Mouse (Mus musculus): ENCODE results near the gene Qtrt1. TPM values are rescaled to one million over a fixed set of nuclear protein-coding genes. Genes with fewer than 3 reads are reported as not detected.

Gene Qtrt1
- polyA plus RNA-seq, 1 experiment from 2014 or later, result 23.0 TPM

DNA sequence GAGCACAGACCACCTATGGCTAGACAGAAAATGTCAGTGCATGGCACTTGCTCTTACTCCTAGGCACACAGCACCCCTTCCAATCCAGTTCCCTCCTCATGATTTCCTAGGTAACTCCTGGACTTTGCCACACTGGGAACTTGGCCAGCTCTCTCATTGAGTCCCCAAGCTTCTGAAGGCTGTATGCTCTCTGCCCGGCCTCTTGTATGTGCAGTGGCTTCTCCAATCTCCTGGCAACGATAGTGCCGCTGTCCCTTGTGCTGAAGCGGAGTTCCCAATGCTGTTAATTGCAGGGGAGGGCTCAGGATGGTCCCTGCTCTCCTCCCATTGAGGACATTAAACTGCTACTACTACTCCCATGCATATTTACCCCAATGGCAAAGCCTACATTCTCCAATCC lies 3.7 kb upstream of the Qtrt1 start:
- no peak; the same call in 1 of the 2 replicates for ATAC-seq (replicated peaks; ENCODE audit: extremely low read depth, insufficient read depth, low FRiP score)
- 7% methylated on average over 4 of the region's 4 CpGs for WGBS
- Histone ChIP-seq H3K27ac (ENCODE audit: low read length) (no peak overlapping the region), H3K9me3 (replicated peaks; ENCODE audit: control insufficient read depth, low read length) (no peaks in the 10 kb centered on the region), H3K36me3 (ENCODE audit: control insufficient read depth, insufficient read depth) (peaks cover 40% of the 10 kb centered on the region), H3K4me1 (ENCODE audit: control insufficient read depth, insufficient read depth, low read length) (peaks cover 12% of the 10 kb centered on the region), H3K27me3 (ENCODE audit: control insufficient read depth, insufficient read depth, low read length) (no peaks in the 10 kb centered on the region), H3K4me3 (ENCODE audit: low read length) (no peak overlapping the region), H3K4me2 (ENCODE audit: low read depth, low read length) (no peak overlapping the region), H3K9ac (ENCODE audit: low read length) (no peak overlapping the region)

DNA sequence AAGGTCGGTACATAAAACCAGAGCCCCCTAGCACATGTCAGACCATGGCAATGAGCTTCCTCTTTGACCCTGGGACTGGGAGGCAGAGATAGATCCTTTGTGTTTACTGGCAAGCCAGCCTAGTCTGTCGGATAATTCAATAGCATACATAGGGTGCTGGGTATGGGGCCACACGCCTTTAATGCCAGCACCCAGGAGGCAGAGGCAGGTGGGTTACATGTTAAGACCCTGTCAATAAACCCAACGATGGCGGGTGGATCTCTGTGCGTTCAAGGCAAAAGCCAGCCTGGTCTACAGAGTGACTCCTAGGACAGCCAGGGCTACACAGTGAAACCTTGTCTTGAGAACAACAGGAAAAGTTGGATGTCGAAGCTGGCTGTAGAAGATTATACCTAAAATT lies 3.0 kb upstream of the Qtrt1 start:
- no peak overlapping the region for H3K4me3 ChIP-seq (ENCODE audit: low read length)
- 68% methylated on average over 7 of the region's 7 CpGs for WGBS
- no peak for ATAC-seq (replicated peaks; ENCODE audit: extremely low read depth, insufficient read depth, low FRiP score)

DNA sequence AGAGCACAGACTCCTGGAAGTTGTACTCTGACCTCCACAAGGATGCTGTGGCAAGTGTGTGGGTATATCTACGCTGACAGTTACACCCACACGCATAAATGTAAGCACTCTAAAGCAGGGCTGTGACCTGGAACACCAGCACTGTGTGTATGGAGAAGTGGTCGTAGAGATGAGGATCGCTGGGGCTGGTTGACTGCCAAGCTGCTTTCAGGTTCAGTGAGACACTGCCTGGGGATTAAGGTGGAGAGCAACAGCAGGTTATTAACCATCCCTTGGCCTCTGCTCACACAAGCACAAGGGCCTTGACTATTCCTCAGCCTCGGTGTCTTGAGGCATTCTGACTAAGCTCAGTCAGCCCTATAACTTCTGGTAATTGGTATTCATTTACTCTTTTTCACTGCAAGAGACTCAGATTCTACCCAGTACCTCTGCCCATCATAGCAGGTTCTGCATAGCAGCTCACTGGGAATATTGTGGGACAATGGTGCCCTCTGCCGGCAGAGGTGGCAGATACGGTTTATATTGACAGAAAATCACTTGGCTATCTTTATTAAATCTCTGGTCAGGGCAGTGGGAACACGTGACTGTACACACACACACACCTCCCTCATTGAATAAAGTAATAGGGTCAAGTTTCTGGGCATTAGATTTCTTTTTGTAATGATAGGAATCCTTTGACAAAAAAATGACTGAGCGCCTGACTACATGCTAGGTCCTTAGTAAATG lies 1.9 kb upstream of the Qtrt1 start:
- no peak for ATAC-seq (replicated peaks; ENCODE audit: extremely low read depth, insufficient read depth, low FRiP score)
- 31% methylated on average over 9 of the region's 9 CpGs for WGBS
- Histone ChIP-seq H3K9ac (ENCODE audit: low read length) (no peak overlapping the region), H3K36me3 (ENCODE audit: control insufficient read depth, insufficient read depth) (peaks cover 24% of the 10 kb centered on the region), H3K4me2 (ENCODE audit: low read depth, low read length) (no peak overlapping the region), H3K27me3 (ENCODE audit: control insufficient read depth, insufficient read depth, low read length) (no peaks in the 10 kb centered on the region), H3K4me1 (ENCODE audit: control insufficient read depth, insufficient read depth, low read length) (peaks cover 7% of the 10 kb centered on the region), H3K4me3 (ENCODE audit: low read length) (no peak overlapping the region), H3K9me3 (replicated peaks; ENCODE audit: control insufficient read depth, low read length) (no peaks in the 10 kb centered on the region), H3K27ac (ENCODE audit: low read length) (no peak overlapping the region)

More for the DNA sequence above, 3.0 kb upstream of the Qtrt1 start:
- Histone ChIP-seq H3K4me2 (ENCODE audit: low read depth, low read length) (no peak overlapping the region), H3K36me3 (ENCODE audit: control insufficient read depth, insufficient read depth) (peaks cover 35% of the 10 kb centered on the region), H3K27ac (ENCODE audit: low read length) (no peak overlapping the region), H3K9ac (ENCODE audit: low read length) (no peak overlapping the region), H3K27me3 (ENCODE audit: control insufficient read depth, insufficient read depth, low read length) (no peaks in the 10 kb centered on the region), H3K4me1 (ENCODE audit: control insufficient read depth, insufficient read depth, low read length) (peaks cover 7% of the 10 kb centered on the region), H3K9me3 (replicated peaks; ENCODE audit: control insufficient read depth, low read length) (no peaks in the 10 kb centered on the region)

DNA sequence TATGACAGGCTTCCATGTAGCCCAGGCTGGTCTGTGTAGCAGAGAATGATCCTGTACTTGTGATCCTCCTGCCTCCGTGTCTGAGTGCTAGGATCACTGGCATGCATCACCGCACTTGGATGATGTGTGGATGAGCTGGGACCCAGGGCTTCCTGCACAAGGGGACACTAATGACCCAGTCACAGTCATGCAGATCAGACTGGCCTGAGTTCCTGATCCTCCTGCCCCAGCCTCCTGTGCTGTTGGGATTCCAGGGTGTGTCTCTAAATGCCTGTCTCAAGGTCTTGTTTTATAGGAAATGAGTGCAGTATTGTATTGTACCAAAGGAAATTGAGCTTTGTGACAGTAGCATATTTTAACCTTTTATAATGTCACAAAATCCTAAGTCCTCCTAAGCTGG lies 6.2 kb downstream of the Qtrt1 start:
- Histone ChIP-seq H3K27me3 (ENCODE audit: control insufficient read depth, insufficient read depth, low read length) (no peaks in the 10 kb centered on the region), H3K27ac (ENCODE audit: low read length) (no peak overlapping the region), H3K36me3 (ENCODE audit: control insufficient read depth, insufficient read depth) (peaks cover 21% of the 10 kb centered on the region; the same call in 1 of the 2 replicates), H3K9ac (ENCODE audit: low read length) (no peak overlapping the region), H3K4me3 (ENCODE audit: low read length) (no peak overlapping the region), H3K9me3 (replicated peaks; ENCODE audit: control insufficient read depth, low read length) (no peaks in the 10 kb centered on the region), H3K4me1 (ENCODE audit: control insufficient read depth, insufficient read depth, low read length) (no peaks in the 10 kb centered on the region), H3K4me2 (ENCODE audit: low read depth, low read length) (no peak overlapping the region)
- WGBS, result 94% methylated on average over 2 of the region's 2 CpGs
- ATAC-seq (replicated peaks; ENCODE audit: extremely low read depth, insufficient read depth, low FRiP score), result no peak

DNA sequence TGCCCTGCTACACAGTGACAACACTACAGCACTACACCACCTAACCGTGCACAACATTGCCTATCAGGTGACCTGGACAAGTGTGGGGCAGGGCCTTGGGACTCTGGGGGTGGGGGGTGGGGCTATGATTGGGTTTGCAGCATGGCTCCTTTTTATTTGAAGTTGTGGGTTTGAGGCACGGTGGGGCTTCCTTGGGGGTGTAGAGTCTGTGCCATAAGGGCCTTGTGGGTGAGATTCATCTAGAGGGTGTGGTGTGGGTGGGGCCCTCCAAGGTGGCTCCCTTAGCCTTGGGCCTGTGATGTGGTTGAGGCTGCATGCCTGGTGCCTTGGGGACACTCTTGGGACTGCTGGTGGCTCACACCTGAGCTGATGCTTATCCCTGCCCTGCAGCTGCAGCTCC lies 8.0 kb downstream of the Qtrt1 start:
- 65% methylated on average over 2 of the region's 2 CpGs for WGBS
- H3K4me3 ChIP-seq (ENCODE audit: low read length), result no peak overlapping the region
- H3K4me1 ChIP-seq (ENCODE audit: control insufficient read depth, insufficient read depth, low read length), result peaks cover 3% of the 10 kb centered on the region
- H3K36me3 ChIP-seq (ENCODE audit: control insufficient read depth, insufficient read depth), result peaks cover 21% of the 10 kb centered on the region; the same call in 1 of the 2 replicates
- H3K9me3 ChIP-seq (replicated peaks; ENCODE audit: control insufficient read depth, low read length), result no peaks in the 10 kb centered on the region
- no peak overlapping the region for H3K9ac ChIP-seq (ENCODE audit: low read length)
- H3K4me2 ChIP-seq (ENCODE audit: low read depth, low read length), result no peak overlapping the region
- ATAC-seq (replicated peaks; ENCODE audit: extremely low read depth, insufficient read depth, low FRiP score), result no peak
- H3K27ac ChIP-seq (ENCODE audit: low read length), result no peak overlapping the region
- no peaks in the 10 kb centered on the region for H3K27me3 ChIP-seq (ENCODE audit: control insufficient read depth, insufficient read depth, low read length)

DNA sequence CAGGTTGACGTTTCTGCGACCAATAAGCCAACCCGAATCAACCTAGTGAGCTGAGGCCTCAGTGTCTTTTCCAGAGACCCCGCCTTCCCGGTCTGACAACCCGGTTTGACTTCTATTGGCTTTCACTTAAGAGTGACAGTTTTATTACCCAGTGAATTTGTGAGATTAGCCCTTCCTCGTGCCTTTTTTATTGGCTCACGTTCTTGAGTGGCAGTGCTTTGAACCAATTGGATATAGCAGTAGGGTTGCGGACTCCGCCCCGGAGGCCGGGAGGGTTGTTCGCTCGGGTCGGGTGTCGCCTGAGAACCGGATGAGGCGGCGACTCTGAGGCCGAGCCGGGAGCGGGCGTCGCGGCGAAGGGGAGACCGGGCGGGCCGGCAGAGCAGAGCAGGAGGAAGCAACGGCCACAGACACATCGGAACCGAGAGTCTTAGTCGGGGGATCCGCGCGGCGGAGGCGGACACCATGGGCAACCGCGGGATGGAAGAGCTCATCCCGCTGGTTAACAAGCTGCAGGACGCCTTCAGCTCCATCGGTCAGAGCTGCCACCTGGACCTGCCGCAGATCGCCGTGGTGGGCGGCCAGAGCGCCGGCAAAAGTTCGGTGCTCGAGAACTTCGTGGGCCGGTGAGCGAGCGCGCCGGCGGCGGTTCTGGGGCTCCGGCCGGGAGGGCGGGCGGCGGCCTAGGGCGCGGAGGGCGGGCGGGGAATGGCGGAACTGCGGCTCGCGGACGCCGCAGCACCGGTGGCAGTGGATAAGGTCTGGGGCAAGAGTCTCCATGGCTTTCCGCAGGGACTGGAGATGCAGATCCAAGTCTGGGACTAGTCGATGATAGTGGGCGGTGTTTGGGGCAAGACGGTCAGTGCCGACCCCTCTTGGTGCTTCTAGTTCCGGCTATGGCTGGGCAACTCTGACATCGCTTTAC lies 13.3 kb downstream of the Qtrt1 start, which contains the start of gene Dnm2:
Gene Dnm2, plus strand, starts transcription at position 278 of the 925 bp plus-strand sequence.
- peak within 1 kb of the TSS; percentile 83 for H3K9ac ChIP-seq (ENCODE audit: low read length)
- H3K27ac ChIP-seq (ENCODE audit: low read length), result peak within 1 kb of the TSS; percentile 82
- no peaks in the 10 kb centered on the region for H3K27me3 ChIP-seq (ENCODE audit: control insufficient read depth, insufficient read depth, low read length)
- ATAC-seq (replicated peaks; ENCODE audit: extremely low read depth, insufficient read depth, low FRiP score), result peak; percentile 95
- peaks cover 35% of the 10 kb centered on the region for H3K4me1 ChIP-seq (ENCODE audit: control insufficient read depth, insufficient read depth, low read length)
- H3K9me3 ChIP-seq (replicated peaks; ENCODE audit: control insufficient read depth, low read length), result no peaks in the 10 kb centered on the region
- WGBS, result under 1% methylated on average over 81 of the region's 82 CpGs
- H3K4me2 ChIP-seq (ENCODE audit: low read depth, low read length), result peak within 1 kb of the TSS; percentile 92
- peak within 1 kb of the TSS; percentile 72 for H3K4me3 ChIP-seq (ENCODE audit: low read length)
- peaks cover 9% of the 10 kb centered on the region; the same call in 1 of the 2 replicates for H3K36me3 ChIP-seq (ENCODE audit: control insufficient read depth, insufficient read depth)

DNA sequence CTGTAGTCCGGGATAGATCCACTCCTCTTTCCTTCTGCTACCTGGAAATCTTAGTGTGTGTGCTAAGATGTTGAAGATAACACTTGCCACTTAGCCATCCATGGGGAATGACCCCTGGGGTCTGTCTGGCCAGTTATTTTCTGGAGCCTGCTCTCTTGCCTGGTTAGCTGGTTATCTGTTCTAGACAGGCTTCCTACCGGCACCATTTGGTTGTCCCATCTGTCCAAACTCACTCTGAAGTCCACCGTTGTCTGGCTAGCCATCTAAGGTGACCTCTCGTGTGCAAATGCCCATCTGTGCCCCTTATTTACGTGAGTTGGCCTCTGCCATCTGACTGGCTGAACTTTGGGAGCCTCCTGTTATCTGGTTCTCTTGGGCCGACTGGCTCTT lies 13.9 kb downstream of the Qtrt1 start:
- H3K9ac ChIP-seq (ENCODE audit: low read length), result peak overlapping the region; percentile 83
- peaks cover 37% of the 10 kb centered on the region for H3K4me1 ChIP-seq (ENCODE audit: control insufficient read depth, insufficient read depth, low read length)
- peak overlapping the region; percentile 82 for H3K27ac ChIP-seq (ENCODE audit: low read length)
- ATAC-seq (replicated peaks; ENCODE audit: extremely low read depth, insufficient read depth, low FRiP score), result no peak; the same call in 1 of the 2 replicates
- H3K36me3 ChIP-seq (ENCODE audit: control insufficient read depth, insufficient read depth), result peaks cover 4% of the 10 kb centered on the region; the same call in 1 of the 2 replicates
- peak overlapping the region; percentile 92 for H3K4me2 ChIP-seq (ENCODE audit: low read depth, low read length)
- peak overlapping the region; percentile 72 for H3K4me3 ChIP-seq (ENCODE audit: low read length)
- H3K27me3 ChIP-seq (ENCODE audit: control insufficient read depth, insufficient read depth, low read length), result no peaks in the 10 kb centered on the region
- 2% methylated on average over 6 of the region's 6 CpGs for WGBS
- no peaks in the 10 kb centered on the region for H3K9me3 ChIP-seq (replicated peaks; ENCODE audit: control insufficient read depth, low read length)

DNA sequence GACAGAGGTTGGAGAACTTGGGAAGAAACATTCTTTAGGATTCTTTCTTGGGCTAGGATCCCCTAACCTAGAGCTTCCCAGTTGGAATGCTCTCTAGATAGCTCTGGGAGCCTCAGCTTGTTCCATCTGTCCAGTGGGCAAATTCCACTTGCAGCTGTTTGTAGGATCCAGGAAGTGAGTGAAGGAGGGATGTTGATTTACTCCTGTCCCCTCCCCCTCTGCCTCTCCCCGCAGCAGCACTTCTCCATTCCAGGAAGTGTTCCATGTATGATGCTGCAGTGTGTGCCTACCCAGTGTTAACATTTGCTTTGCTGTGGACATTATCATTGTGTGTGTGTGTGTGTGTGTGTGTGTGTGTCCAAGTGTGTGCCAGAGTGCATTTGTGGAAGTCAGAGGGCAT lies 14.4 kb downstream of the Qtrt1 start:
- Histone ChIP-seq H3K4me1 (ENCODE audit: control insufficient read depth, insufficient read depth, low read length) (peaks cover 37% of the 10 kb centered on the region), H3K27me3 (ENCODE audit: control insufficient read depth, insufficient read depth, low read length) (no peaks in the 10 kb centered on the region), H3K4me3 (ENCODE audit: low read length) (peak overlapping the region; percentile 72), H3K9me3 (replicated peaks; ENCODE audit: control insufficient read depth, low read length) (no peaks in the 10 kb centered on the region), H3K36me3 (ENCODE audit: control insufficient read depth, insufficient read depth) (0 out of 2 replicates have a peak, but pooled peaks cover 2% of the 10 kb centered on the region), H3K27ac (ENCODE audit: low read length) (no peak overlapping the region; the same call in 1 of the 2 replicates), H3K4me2 (ENCODE audit: low read depth, low read length) (peak overlapping the region; percentile 92), H3K9ac (ENCODE audit: low read length) (peak overlapping the region; percentile 83)
- ATAC-seq (replicated peaks; ENCODE audit: extremely low read depth, insufficient read depth, low FRiP score), result no peak
- WGBS, result 5% methylated on average over 1 of the region's 1 CpGs
